Mouse (Mus musculus) liver, embryonic 14.5 days (tissue): ENCODE results near the gene S100pbp. TPM values are rescaled to one million over a fixed set of nuclear protein-coding genes. Genes with fewer than 3 reads are reported as not detected.

Source experiments
- ATAC-seq: fragments of 200-750 bp; cut with Nextera tagmentation; 2 replicates; pipeline ENCODE4 v1.8.0; 2017; ENCODE audit warnings: moderate number of reproducible peaks, mild to moderate bottlenecking, moderate library complexity; ENCODE audit not compliant: insufficient read depth
- DNase-seq, 3 experiments: peaks; one replicate each; pipeline ENCODE4 v3.0.0-alpha.2; 2012 to 2013; ENCODE audit warnings: low read depth in 3 of 3, low spot score in 3 of 3
- H3K27ac ChIP-seq: fragments of 300-500 bp; sonication (generic); 2 replicates; pipeline ENCODE4 v1.5.1; 2014; ENCODE audit warnings: moderate library complexity, mild to moderate bottlenecking, control low read depth, inconsistent platforms
- H3K27me3 ChIP-seq: fragments of 300-500 bp; sonication (generic); 2 replicates; pipeline ENCODE4 v1.6.1; 2014; ENCODE audit warnings: mild to moderate bottlenecking, low read length, moderate library complexity; ENCODE audit not compliant: control insufficient read depth, insufficient read depth
- H3K36me3 ChIP-seq: fragments of 300-500 bp; sonication (generic); replicated peaks from 2 replicates; pipeline ENCODE4 v1.6.1; 2014; ENCODE audit warnings: low read depth; ENCODE audit not compliant: control insufficient read depth, insufficient read depth
- H3K4me1 ChIP-seq, 2 experiments: fragments of 200-500 bp in 1 of 2; fragments of 300-500 bp in 1 of 2; sonication (generic) in 1 of 2; replicated peaks; 2 replicates each; pipeline ENCODE4 v1.6.1; 2012 to 2014; ENCODE audit warnings: antibody characterized with exemption in 1 of 2, inconsistent platforms in 1 of 2, low read length in 1 of 2; ENCODE audit not compliant: control insufficient read depth in 2 of 2, insufficient read depth in 2 of 2
- H3K4me2 ChIP-seq: fragments of 300-500 bp; sonication (generic); 2 replicates; pipeline ENCODE4 v1.6.1; 2014; ENCODE audit warnings: low read depth, mild to moderate bottlenecking, control low read depth, moderate library complexity
- H3K4me3 ChIP-seq, 2 experiments: fragments of 200-500 bp in 1 of 2; fragments of 300-500 bp in 1 of 2; sonication (generic) in 1 of 2; 2 replicates each; pipeline ENCODE4 v1.5.1; 2012 to 2014; ENCODE audit warnings: low read depth in 2 of 2, low read length in 2 of 2, mild to moderate bottlenecking in 2 of 2, control low read depth in 1 of 2, inconsistent platforms in 1 of 2, moderate library complexity in 1 of 2; ENCODE audit not compliant: insufficient read depth in 1 of 2
- H3K9ac ChIP-seq: fragments of 300-500 bp; sonication (generic); replicated peaks from 2 replicates; pipeline ENCODE4 v1.6.1; 2014; ENCODE audit warnings: mild to moderate bottlenecking, control low read depth, moderate library complexity
- H3K9me3 ChIP-seq: fragments of 300-500 bp; sonication (generic); 2 replicates; pipeline ENCODE4 v1.6.1; 2016; ENCODE audit warnings: low read length, mixed read lengths; ENCODE audit not compliant: control insufficient read depth
- CTCF ChIP-seq: IDR thresholded peaks from 2 replicates; pipeline ENCODE4 v1.5.1; 2016; ENCODE audit warnings: antibody characterized with exemption, low read depth, control low read depth
- EP300 ChIP-seq: IDR thresholded peaks from 2 replicates; pipeline ENCODE4 v1.6.1; 2016; ENCODE audit warnings: antibody characterized with exemption, low read depth
- WGBS: fragments of 180-500 bp; shearing (Covaris S2); extraction: QIAGEN DNeasy Blood & Tissue Kit; methylation state at CpG from one replicate; pipeline ENCODE4 v1.1.7; 2014; ENCODE audit not compliant: insufficient replicate concordance; 5-methylcytosine and 5-hydroxymethylcytosine counted together
- polyA plus RNA-seq, 2 experiments: library from polyadenylated mRNA; depleted of rRNA in 1 of 2; stranded (reverse) in 1 of 2; unstranded in 1 of 2; fragments of >200 nt; fragmentation: Nextera tagmentation in 1 of 2; extraction: Ambion mirVana in 1 of 2; gene quantifications; 2 replicates each; pipeline versions ENCODE4 v1.2.1 to v1.2.3; 2012 to 2014

The S100pbp gene
- polyA plus RNA-seq (2012; rRNA removed) (12.2 and 12.5 TPM in 2 replicates), polyA plus RNA-seq (2014; fragmentation: Nextera tagmentation; extraction: Ambion mirVana) (4.5 and 4.8 TPM in 2 replicates)

DNA sequence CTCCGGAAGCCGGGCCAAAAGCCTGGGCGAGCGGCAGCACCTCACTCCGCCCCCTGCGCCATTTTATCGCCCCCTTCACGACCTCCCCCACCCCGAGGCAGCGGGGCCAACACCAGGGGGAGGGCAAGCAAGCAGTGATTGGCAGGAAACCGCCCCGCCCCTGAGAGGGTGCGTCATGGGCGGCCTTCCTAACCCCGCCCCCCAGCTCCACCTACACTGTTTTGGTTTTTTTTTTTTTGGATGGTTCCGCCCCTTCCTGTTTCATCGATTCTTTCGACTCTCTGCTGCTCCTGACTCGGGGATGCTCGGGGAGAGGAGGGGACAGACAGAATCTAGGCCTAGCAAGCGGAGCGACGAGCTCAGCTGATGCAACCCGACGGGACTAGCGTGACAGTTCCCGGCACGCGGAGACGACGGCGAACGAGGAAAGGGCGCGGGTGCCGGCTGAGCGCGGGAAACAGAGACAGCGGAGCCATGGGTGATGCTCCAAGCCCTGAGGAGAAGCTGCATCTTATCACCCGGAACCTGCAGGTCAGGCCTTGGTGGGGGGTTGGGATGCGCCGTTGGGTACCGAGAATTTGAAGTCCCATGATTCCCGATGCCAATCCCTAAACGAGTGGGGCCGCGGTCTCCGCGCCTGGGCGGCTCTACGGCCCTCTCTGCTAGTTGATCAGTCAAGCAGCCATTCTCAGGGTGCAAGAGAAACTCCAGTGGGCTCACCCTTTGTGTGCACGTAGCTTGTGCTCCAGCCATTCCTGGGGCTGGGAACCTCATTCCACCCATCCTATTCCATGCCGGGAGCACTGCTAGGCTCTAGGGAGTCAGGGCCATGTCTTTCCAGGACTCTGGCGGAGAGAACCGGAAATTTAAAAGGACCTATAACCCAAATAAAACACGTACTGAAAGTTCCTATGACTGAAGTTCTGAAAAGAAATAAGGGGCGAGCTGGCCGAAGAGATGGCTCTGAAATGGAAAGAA lies at the start of gene S100pbp, which contains the start of gene Yars:
Gene S100pbp, minus strand, starts transcription at position 186 of the 978 bp plus-strand sequence.
Gene Yars, plus strand, starts transcription at position 219 of the 978 bp plus-strand sequence.
- TF ChIP-seq CTCF, result peak; percentile 57; the same call in 1 of the 2 replicates
- peak; percentile 54 for TF ChIP-seq EP300
- peak; percentile 87 for ATAC-seq
- peak within 1 kb of the TSS; percentile 84 for H3K4me2 ChIP-seq
- H3K9ac ChIP-seq, result peak within 1 kb of the TSS; percentile 98
- H3K36me3 ChIP-seq, result peaks cover 12% of the 10 kb centered on the region
- H3K4me3 ChIP-seq, result peak within 1 kb of the TSS; percentile 88 to 94
- H3K4me1 ChIP-seq, result peaks cover 16 to 23% of the 10 kb centered on the region in 2 experiments
- WGBS, result under 1% methylated on average over 58 of the region's 58 CpGs
- DNase-seq, result peak; percentile 96 to 99 (median 96)
- H3K27ac ChIP-seq, result peak within 1 kb of the TSS; percentile 87
- no peaks in the 10 kb centered on the region for H3K27me3 ChIP-seq
- H3K9me3 ChIP-seq, result no peaks in the 10 kb centered on the region

DNA sequence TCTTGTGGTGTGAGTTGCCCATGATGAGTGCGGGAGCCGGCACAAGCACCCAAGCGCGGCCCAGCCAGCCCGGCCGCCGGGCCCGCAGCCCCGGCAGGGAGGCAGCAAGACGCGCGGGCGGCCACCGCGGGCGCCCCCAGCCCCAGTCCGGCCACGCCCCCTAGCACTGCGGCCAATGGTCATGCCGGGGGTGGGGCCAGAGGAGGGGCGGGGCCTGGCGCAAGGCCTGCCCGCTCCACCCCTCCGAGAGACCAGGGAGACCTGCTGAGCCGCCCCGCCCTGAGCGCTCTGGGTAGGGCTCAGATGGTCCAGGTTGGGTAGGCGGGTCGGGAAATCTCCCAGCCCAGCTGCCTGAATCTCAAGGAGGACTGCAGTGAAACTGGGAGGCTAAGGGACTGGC lies 49.5 kb upstream of the S100pbp start:
- Histone ChIP-seq H3K36me3 (no peaks in the 10 kb centered on the region), H3K4me1 (peaks cover 30 to 32% of the 10 kb centered on the region in 2 experiments), H3K4me3 (peak overlapping the region; percentile 12 to 62), H3K4me2 (peak overlapping the region; percentile 79), H3K9me3 (no peaks in the 10 kb centered on the region), H3K9ac (peak overlapping the region; percentile 45), H3K27me3 (peaks cover 13% of the 10 kb centered on the region), H3K27ac (no peak overlapping the region)
- ATAC-seq (peak; percentile 68), DNase-seq (peak; percentile 64 to 70 (median 68))
- WGBS, result under 1% methylated on average over 29 of the region's 29 CpGs
- TF ChIP-seq EP300, result no peak
- TF ChIP-seq CTCF, result no peak

DNA sequence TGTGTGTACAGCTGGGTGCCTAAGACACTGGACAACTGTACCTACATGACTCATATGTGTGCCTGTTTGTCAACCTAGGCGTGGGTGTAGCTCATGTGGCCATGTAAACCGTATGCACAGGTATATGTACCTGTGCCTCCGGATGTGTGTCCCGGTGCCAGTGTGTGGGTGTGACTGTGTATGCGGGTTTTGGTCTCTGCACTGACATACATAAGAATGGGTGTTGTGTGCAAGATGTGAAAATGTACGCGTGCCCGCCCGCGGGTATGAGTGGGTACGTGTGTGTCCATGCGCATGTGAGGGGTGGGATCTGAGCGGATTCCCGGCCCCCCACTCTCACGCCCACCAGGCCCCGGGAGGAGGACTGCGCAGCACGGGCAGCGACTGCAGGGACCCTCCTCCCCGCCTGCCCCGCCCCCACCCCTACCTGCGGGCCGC lies 49.1 kb upstream of the S100pbp start:
- DNase-seq (no peak), ATAC-seq (no peak)
- Histone ChIP-seq H3K9me3 (no peaks in the 10 kb centered on the region), H3K9ac (peak overlapping the region; percentile 45), H3K4me1 (peaks cover 31 to 33% of the 10 kb centered on the region in 2 experiments), H3K4me2 (peak overlapping the region; percentile 79), H3K4me3 (peak overlapping the region; percentile 12 to 62), H3K36me3 (no peaks in the 10 kb centered on the region), H3K27ac (no peak overlapping the region), H3K27me3 (peaks cover 13% of the 10 kb centered on the region)
- TF ChIP-seq EP300 (no peak), CTCF (no peak)
- WGBS, result 1% methylated on average over 23 of the region's 23 CpGs

DNA sequence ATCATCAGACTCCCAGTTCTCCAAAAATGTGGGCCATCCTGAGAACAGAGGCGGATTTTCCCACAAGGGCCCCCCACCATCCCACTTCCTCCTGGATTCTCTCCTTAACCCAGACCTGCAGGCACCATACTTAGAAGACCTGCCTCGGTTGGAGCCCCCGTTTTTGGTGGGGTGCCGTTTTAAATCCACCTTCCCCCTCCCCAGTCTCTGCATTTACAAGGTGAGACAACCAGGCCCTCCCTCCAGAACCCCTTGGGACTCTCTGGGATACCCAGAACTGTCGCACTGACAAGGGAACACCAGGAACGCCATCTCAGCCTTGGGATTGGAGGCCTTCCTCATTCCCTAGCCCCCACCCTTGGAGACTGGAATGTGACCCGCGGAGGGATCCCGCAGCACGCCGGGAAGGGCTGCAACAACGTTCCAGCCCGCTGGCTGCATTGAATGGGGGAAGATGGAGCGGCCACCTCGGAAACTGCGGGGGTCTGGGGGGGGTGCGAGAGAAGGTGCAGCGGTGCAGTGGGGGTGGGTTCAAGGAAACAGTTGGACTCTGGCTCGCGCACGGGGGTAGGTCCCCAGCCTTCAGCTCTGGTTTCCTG lies 48.4 kb upstream of the S100pbp start:
- peak overlapping the region; percentile 79; the same call in 1 of the 2 replicates for H3K4me2 ChIP-seq
- H3K36me3 ChIP-seq, result no peaks in the 10 kb centered on the region
- peaks cover 13% of the 10 kb centered on the region for H3K27me3 ChIP-seq
- H3K27ac ChIP-seq, result no peak overlapping the region
- TF ChIP-seq CTCF (no peak), EP300 (no peak)
- no peak for ATAC-seq
- H3K4me1 ChIP-seq, result peaks cover 31 to 34% of the 10 kb centered on the region in 2 experiments
- H3K4me3 ChIP-seq, result no peak overlapping the region
- no peaks in the 10 kb centered on the region for H3K9me3 ChIP-seq
- no peak for DNase-seq
- WGBS, result 19% methylated on average over 21 of the region's 21 CpGs
- H3K9ac ChIP-seq, result no peak overlapping the region
